Mouse (Mus musculus): ENCODE data around the gene Colgalt1.

Gene Colgalt1

DNA sequence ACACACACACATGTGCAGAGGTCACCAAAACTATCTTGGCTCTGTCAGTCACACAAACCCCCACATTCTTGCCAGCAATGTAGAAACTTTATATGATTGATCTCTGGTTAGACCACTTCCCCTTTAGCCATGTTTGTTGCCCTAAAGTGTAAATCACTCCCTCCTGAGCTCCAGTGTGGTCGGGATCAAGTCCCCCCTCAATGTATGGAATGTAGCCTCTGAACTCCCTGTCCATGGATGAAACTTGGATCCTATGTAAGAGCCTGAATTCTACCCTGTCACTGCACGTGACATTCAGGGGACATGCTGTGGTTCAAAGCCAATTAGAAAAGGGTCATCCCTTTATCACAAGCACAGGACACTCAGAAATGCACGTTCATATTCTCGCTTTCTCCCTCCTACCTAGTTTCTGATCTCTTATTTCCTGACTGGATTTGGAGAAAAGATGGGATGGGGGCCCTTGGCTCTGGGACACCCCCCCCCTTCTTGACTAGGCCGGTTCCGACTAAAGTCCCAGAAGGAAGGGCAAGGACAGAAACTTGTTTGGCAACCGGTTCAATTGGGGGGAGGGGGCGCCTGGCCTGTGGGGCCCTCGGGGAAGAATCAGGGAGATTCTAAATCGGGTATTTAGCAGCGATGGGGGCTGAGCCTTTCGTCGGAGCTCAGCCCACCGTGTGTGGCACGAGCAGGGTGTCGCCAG is 17.7 kb downstream of the Colgalt1 start:
- DNase-seq (ENCODE audit: low spot score in 2 of 2): no peak

DNA sequence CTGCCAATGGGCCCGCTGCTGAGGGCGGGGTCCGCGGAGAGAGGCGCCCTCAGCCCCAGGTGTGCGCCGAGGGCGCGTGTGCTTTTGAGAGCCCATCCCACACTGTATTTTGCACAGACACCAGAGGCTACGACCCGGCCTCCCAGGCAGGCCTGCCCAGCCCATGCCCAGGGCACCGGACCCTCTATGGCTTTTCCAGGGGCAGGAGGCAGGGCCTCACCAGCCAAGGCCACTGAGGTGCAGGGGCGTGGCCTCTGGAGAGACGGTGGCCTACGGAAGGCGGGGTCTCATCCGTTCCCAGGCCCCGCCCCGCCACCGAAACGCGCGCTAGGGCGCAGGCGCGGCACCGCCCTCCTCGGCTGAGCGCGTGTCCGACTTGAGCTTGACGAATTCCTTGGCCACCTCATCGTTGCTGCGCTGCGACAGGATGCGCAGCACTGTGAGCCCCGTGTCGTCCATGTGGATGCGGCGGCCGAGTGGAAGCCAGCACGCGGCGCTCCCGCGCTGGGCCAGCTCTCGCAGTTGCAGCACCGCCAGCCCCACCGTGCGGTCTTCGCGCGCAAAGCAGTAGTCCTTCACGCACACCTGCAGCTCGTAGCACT is 18.4 kb downstream of the Colgalt1 start:
- peak; percentile 87 to 90 for DNase-seq (ENCODE audit: low spot score in 2 of 2)

DNA sequence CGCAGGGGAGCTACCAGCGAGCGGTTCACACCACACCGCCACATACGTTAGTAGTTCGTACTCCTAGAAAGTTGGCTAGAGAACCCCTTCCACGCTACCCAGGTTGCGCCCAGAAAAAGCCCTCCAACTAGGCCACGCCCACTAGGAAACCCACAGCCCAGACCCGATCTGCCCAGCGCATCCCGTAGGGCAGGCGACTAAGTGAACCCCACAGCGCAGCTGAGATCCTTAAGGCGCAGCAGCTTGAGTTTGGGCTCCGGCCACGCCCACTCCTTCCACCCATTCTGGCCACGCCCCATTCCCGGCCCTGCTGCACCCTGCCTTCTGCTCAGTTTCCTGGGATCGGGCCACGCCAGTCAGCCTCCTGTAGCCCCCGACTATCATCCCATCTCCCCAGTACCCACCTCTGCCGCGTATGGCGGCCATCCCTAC is 19.0 kb downstream of the Colgalt1 start:
- no peak for DNase-seq (ENCODE audit: low spot score in 2 of 2)

DNA sequence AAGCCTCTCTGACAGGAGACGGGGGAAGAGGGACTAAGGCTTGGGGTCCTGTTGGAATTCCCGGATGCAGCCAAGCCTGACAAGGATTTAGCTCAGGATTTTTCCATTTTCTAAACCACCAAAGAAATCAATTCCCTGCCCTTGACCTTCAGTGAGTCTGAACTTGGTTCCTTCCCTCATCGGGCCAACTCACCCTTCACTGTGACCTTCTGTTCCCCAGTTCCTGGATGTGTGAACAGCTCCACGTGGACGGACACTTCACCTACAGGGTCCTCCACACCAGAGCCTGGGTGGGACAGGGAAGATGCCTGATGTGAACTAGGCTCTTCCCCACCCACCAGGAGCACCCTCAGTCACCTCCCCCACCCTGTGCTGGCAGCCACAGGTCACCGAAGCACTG is 20.0 kb downstream of the Colgalt1 start:
- DNase-seq (ENCODE audit: low spot score in 2 of 2): no peak

DNA sequence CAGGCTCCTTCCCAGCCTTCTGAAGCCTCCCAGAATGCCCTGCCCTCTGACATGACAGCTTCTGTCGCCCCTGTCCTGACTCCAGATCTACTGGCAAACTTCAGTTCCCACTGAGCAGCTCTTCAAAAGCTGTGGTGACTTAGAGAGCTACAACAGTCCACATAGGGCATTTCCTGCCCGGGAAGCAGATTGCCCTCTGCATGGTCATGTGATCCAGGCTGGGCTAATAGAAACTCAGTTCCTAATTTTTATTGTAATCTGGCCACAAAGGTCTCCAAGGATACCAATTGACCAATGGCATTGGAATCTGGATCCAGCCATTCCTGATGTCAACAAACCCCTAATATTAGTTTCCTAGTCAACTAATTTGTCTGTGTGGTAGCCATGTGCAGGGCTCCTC is 21.1 kb downstream of the Colgalt1 start:
- no peak for DNase-seq (ENCODE audit: low spot score in 2 of 2)

DNA sequence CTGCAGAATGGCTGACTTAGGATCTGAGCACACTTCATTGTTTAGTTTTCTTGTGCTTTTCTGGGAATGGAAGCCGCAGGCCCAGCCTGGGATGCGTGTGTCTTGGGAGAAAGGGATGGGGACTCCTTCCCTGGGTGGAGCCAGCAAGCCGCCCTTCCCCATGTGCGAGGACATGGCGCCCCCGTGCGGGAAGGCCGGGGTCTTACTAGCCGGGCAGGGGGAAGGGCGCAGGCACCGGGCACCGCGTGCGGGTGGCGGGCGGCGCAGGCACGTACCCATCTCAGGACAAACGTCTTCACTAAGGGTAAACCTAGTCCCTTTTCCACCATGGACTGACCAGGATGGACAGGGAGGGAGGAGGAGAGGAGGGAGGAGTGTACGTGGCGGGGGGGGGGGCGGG is 22.4 kb downstream of the Colgalt1 start:
- DNase-seq (ENCODE audit: low spot score in 2 of 2): no peak

DNA sequence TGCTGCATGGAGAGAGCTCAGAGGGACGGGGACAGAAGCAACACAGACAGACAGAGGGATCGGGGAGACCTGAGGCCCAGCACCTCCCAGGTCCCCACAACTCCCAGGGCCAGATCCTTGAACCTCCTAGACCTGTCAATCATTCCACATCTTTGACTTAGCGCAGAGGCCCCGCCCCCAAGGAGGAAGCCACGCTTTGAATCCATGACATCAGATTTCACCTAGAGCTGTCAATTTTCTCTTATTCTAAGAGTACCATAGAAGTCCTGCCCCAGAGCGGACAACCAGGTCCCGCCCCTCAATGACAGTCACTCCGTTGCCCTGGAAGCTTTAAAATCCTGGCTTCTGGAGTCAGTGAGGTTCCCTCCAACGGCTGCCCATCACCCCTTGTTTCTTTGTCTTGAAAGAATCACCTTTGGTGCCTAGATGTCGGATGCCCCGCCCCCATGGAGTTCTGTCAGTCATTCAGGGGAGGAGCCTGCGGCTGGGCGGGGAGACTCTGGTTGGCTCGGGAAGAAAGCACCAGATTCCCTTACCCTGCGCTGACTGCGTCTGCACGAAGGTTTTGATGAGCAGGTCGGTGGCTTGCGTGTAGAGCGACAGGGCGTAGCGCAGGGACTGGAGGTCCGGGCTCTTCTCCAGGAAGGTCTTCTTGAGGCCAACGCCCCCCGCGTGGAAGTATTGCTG is 23.3 kb downstream of the Colgalt1 start:
- DNase-seq (ENCODE audit: low spot score in 2 of 2): no peak

DNA sequence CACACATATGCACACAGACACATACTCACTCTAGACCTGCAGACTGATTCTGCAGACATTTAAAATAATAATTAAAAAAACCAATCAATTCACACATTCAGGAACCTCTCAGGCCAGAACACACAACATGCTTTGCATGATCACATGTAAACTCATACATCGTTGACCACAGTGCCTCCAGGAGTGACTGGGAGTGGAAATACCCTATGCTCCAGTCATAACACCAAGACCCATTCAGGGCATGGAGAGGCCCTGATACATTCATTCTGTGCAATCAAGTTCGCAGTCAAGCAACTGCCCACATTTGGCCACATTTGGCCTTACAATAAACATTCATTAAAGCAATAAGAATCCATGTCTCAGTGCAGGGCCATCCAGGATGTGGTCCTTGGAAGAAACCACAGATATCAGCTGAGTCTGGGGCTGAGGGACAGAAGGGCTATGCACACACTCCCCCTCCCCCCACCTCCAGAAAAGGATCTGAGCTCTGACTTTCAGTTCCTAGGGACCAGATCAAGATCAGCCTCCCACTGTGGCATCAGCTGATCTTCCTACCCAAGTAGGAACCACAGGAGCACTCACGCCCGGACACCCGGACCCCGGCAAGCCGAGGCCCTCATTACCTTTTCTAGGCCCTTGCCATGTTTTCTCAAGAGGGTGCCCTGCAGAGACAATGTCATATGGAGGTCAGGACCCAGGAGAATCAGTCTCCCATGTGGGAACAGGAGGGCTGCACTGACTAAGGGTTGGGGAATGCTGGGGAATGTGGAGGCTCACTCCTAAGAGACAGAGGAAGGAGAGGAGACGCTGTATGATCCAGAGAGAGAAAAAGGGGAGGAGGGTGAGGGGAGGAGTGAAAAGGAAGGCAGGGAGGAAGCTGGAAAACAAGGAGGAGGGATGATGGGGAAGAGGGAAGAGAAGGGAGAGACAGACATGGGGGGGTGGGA is 26.6 kb downstream of the Colgalt1 start:
- no peak for DNase-seq (ENCODE audit: low spot score in 2 of 2)

DNA sequence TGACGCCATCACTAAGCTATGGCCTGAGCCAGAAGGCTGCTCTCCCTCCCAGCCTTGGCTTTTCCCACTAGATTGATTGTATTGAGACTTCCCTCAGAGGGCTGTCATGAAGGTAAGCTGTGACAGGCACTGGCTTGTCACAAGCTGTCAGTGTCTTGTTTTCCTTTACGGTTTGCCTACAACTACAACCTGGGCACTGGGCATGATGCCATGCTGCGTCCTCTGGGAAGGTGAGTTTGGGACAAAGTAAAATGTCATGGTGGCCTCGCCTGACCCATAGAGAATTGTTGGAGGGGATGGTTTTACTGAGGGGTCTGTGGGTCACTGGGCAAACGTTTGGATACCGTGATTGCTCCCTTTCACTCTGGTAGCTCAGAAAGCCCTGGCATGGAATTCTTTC is 27.5 kb downstream of the Colgalt1 start:
- DNase-seq (ENCODE audit: low spot score in 2 of 2): no peak

DNA sequence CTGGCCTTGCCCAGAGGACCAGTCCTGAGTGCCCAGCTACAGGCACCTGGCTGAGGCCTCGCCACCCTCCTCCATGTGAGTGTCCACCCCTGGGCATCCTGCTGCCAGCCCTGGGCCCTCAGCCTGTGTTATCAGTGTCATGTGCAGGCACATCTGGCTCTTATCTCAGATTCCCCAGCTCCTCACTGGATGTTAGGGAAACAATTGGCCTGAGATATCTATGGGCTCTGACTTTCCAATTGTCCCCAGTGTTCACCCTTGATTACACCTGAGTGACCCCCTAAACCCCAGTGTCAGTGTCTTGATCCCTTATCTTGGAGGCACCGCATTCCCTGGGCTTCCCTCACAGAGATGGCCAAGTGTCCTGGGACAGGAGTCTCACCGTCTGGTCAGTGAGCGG is 28.5 kb downstream of the Colgalt1 start:
- DNase-seq (ENCODE audit: low spot score in 2 of 2): no peak

DNA sequence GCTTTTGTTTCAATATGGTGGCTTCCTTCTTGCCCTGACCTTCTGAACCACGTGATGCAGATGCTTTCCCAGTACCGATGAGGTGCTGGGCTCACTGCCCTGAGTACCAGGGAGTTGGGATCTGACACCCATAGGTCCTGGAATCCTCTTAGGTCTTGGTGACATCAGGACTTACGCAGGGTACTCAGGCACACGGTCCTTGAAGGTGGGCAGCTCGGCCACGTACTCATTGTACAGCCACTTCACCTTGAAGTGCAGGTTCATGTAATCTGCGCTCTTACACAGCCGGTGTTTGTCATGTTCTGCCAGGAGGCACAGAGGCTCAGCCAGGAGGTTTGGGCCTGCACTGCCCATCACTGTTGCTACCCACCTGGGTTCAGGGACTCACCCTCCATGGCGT is 34.7 kb downstream of the Colgalt1 start:
- DNase-seq (ENCODE audit: low spot score in 2 of 2): no peak

DNA sequence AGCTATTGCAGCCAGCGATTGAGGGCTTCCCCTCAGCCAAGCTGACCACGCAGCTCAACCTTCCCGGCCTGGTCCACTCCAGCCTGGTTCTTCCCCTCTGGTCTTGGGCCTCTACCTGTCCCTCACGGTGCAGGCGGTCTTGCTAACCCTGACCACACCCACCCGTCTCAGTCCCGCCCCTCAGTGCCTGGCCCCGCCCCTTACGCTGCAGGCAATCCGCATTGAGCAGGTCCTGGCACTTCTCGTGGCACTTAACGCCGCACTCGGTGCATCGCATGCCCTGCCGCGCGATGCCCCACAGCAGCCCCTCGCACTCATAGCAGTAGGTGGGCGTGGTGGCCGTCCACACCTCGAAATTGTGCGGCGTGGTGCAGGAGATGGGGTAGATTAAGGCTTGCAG is 43.8 kb downstream of the Colgalt1 start:
- DNase-seq (ENCODE audit: low spot score in 2 of 2): no peak

DNA sequence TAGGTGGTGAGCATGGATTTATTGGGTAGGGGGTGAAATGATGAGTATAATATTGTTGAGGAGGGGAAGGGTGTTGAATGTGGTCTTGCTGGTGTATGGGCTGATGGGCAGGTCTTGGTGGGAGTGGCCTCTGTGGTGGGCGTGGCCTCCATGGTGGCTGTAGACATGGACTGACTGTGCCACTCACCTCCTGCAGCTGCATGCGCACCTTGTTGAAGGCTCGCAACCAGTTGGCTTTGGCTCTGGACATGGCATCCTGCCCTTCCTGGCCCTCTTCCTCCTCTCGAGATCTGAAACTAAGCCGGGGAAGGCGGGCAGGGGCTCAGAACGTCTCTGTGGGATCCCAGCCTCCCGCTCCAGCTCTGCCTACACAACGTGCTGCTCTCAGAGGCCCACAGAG is 47.0 kb downstream of the Colgalt1 start:
- no peak for DNase-seq (ENCODE audit: low spot score in 2 of 2)

DNA sequence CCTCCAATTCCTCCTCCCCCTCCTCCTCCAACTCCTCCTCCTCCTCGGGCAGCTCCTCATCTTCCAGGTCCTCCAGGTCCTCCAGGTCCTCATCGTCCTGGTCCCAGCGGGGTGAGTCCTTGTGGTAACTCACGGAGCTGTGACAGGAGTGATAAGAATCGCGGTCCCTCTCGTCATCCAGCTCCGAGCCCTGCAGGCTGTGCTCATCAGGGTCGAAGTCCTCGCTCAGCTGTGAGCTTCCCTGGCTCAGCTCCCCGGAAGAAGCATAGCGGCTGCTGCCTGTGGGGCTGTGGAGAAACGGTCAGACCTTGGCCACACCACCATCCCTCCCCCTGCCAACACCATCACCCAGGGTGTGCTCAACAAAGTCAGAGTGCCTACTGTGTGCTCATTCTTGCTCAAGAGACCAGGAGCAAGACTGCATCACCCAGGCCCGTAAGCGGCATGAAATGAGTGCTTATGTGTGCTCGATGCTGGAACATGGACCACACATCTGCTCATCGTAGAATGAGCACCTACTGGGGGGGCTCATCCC is 47.8 kb downstream of the Colgalt1 start:
- DNase-seq (ENCODE audit: low spot score in 2 of 2): no peak

DNA sequence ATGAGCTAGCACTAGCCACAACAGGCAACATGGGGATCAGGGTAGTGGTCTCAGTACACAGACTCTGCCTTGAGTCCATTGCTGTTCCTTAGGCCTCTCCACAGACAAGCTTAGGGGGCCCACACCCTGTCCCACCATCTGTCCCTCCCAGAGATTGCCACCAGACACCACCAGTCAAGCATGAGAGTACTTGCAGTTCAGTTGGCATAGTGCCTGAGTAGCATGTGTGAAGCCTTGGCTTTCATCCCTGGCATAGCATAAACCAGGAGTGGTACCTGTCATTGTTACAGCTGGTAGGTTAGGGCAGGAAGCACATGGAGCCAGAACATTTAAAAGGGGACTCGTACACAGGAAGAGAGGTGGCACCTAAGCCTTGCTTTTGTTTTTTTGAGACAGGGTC is 49.0 kb downstream of the Colgalt1 start:
- no peak for DNase-seq (ENCODE audit: low spot score in 2 of 2)

DNA sequence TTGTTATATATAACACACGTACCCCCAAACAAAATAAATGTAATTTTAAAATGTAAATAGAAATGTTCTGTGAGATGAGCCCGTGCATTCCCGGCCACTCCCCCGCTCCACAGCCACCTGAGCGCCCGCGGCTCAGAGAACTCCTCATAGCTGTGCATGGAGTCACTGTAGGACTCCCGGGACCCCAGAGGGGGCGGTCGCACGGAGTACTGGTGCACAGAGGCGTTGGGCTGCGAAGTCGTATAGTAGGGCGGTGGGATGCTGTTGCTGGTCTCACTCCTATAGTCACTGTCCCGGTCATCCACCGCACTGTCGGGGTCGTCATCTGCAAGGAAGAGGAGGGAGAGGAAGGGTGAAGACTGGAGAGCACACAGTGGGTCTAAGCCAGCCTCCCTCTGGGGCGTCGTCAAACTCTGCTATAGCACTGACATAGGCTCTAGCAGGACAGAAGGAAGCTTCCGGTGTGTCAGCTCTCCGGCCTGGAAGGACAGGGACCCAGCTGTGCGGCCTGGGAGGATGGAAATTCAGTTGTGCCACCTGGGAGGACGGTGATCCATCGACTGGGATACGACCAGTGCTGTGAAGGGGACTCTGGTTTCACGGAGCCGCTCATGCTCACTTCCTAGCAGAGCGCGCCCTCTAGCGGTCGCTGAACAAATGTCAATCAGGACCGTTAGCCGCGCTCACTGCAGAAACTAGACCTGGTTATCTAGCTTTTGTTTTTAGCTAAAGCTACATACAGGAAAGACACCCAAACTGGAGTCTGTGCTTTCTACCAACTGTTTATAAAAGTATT is 49.7 kb downstream of the Colgalt1 start:
- DNase-seq (ENCODE audit: low spot score in 2 of 2): peak; percentile 60 to 81

DNA sequence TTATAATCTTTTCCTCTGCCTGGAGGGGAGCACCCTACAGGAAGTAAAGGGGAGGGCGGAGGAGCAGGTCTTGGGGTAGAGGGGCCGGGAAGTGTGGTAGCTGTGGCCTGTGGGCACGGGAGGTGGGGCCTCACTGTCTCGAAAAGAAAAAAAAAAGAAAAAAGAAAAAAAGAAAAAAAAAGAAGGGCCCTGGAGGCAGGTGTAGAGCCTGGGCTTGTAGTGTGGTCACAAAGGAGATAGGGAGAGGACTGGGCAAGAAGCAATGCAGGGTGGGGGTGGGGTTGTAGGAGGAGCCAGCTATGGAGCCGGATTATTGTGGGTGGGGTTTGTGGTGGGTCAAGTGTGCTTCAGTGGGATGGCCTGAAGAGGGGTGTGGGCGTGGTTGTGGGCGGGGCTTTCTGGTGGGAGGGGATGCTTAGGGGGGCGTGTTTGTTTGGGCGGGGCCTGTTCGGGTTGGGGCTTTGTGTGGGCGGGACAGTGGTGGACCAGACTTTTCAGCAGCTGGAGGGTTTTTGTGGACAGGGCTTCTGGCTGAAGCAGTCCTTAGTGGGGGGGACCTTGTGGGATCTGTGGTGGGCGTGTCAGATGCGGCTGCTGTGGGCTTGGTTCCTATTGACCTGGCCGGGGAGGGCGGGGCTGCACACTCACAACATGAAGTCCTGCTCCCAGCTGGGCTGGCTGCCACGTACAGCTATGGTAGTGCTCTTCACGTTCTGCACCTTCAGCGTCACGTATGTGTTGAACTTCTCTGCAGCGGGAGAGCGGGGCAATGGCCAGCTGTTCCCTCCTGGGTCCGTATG is 54.7 kb downstream of the Colgalt1 start:
- peak in 1 of 2 experiments; percentile 54 for DNase-seq (ENCODE audit: low spot score in 2 of 2)

DNA sequence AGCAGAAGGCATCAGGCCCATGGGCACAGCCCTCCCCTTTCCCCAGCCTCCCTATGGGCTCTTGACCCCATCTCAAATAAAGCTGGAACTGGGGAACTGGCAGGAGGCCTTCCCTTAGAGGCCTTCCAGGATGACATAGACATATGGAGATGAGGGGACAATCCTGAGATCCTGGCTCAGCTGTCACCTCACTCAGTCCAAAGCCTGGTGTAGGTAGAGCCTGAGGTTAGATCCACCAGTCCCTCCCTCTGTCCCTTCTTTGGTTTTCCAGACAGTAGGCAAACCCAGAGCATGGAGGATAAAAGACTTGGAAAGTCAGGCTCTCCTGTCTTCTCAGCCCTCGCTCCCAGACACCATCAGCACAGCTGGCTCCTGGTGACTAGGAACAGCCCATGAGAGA is 56.1 kb downstream of the Colgalt1 start:
- no peak for DNase-seq (ENCODE audit: low spot score in 2 of 2)

DNA sequence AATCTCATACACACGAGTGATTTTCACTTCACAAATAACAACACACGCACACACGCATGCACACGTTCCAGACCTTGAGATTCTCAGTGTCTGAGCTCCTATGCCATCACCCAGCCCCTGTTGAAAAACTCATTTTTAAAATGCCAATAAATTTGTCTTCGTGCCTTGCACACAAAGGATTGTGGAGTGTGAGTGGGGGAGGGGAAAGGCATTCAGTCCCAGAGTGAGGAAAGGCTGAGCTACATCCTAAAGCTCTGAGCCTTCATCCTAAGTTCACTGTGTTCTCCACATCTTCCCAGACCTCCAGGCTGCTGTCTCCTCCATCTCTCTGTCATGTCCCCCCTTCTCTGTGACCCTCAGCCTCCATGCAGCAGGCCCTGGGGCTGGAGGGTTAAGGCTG is 56.5 kb downstream of the Colgalt1 start:
- no peak for DNase-seq (ENCODE audit: low spot score in 2 of 2)

All from frontal cortex, postnatal 10 days (tissue).